21 mouse cellular contexts compared by ENCODE assay signal in the genomic region with DNA sequence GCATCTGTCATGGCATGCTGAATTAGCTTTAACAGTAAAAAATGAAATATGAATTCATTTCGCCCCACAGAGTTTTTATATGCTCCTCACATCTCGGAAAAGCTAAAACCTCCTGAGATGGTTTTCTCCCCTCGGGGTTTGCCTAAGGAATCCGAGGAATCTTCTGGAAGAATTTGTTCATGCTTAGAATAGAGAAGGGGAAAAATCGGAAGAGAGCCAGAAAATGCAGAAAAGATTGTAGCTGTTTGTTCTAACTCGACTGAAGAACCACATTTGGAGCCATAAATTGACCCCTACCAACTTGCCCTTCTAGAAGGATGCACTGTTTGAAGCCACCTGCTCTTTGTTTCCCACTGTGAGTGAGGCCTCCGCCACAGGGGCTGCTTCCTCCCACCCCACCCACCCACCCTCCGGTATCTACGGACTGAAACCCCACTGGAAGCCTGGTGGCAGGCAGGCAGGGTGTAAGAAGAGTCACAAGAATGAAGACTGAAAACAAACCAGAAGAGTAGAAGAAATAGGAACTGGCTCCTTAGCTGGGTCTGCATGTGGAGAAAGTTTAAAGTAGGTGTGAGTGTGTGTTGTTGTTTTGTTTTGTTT. TPM values are rescaled to one million over a fixed set of nuclear protein-coding genes. Genes with fewer than 3 reads are reported as not detected.
DNase-seq lines count a peak whose midpoint lies in the region; ATAC-seq and TF ChIP-seq lines count a peak whose summit lies in the region.
"Had no signal": no experiment of that assay in that cellular context is flagged by ENCODE, and none has a peak within 500 bp of the region (broad histone marks: within the 10 kb centered on the region; RNA-seq: fewer than 3 reads in every experiment).

No protein-coding gene starts in this region.

- H3K4me2 ChIP-seq in heart, embryonic 16.5 days (ENCODE audit: low read depth, low read length): peak overlapping the region; percentile 12; the same call in 1 of the 2 replicates
- no peak overlapping the region for H3K4me2 ChIP-seq in midbrain, postnatal 0 days (ENCODE audit: low read depth, low read length, poor library complexity, severe bottlenecking)
- no peak overlapping the region for H3K4me2 ChIP-seq in midbrain, embryonic 11.5 days
- H3K4me2 ChIP-seq: embryonic facial prominence, embryonic 13.5 days; heart, embryonic 15.5 days; midbrain, embryonic 15.5 days; neural tube, embryonic 15.5 days had no signal

- ATAC-seq in heart, embryonic 16.5 days (replicated peaks; ENCODE audit: extremely low read depth, insufficient read depth, low FRiP score): no peak
- 0 out of 2 replicates have a peak, but pooled peaks have one; percentile 16 for ATAC-seq in midbrain, postnatal 0 days (ENCODE audit: low FRiP score)
- ATAC-seq in midbrain, embryonic 11.5 days (ENCODE audit: low FRiP score): no peak
- ATAC-seq: liver, postnatal 0 days; midbrain, embryonic 15.5 days had no signal

- no peak overlapping the region; the same call in 1 of the 2 replicates for H3K27ac ChIP-seq in heart, embryonic 16.5 days (ENCODE audit: low read length)
- no peak overlapping the region for H3K27ac ChIP-seq in midbrain, postnatal 0 days (ENCODE audit: low read depth, low read length)
- no peak overlapping the region for H3K27ac ChIP-seq in midbrain, embryonic 11.5 days (ENCODE audit: low read depth, low read length)
- H3K27ac ChIP-seq: embryonic facial prominence, embryonic 13.5 days; heart, embryonic 15.5 days; hindbrain, embryonic 10.5 days; midbrain, embryonic 15.5 days; neural tube, embryonic 15.5 days had no signal

- TF ChIP-seq CTCF in midbrain, postnatal 0 days (IDR thresholded peaks at IDR 0.05): no peak

- no peak overlapping the region for H3K4me3 ChIP-seq in heart, embryonic 16.5 days (ENCODE audit: low read length)
- no peak overlapping the region for H3K4me3 ChIP-seq in midbrain, postnatal 0 days (ENCODE audit: low read depth, low read length)
- no peak overlapping the region for H3K4me3 ChIP-seq in midbrain, embryonic 11.5 days (ENCODE audit: low read depth, low read length)
- H3K4me3 ChIP-seq: embryonic facial prominence, embryonic 13.5 days; heart, embryonic 15.5 days; hindbrain, embryonic 10.5 days; megakaryocyte, embryonic 14.5 days; midbrain, embryonic 15.5 days; neural tube, embryonic 15.5 days had no signal

- no peak for DNase-seq in heart, postnatal 36 days
- no peak for DNase-seq in midbrain, postnatal 0 days (ENCODE audit: low spot score)
- DNase-seq in midbrain, embryonic 11.5 days (ENCODE audit: low spot score, missing footprints): no peak
- DNase-seq in thymus, postnatal 10 days (ENCODE audit: low spot score in 2 of 2): peak; percentile 20 to 43
- DNase-seq in cerebellum, postnatal 14 days: no peak
- DNase-seq in layer of hippocampus, adult 9-11 months: no peak
- DNase-seq: adrenal gland, adult 2 months; B cell, adult 2 months; cerebellum, adult 9-11 months; heart, adult 18-20 months; layer of hippocampus, postnatal 36 days; liver, postnatal 0 days had no signal

- no peaks in the 10 kb centered on the region for H3K4me1 ChIP-seq in heart, embryonic 16.5 days (ENCODE audit: control insufficient read depth, insufficient read depth, low read length)
- no peaks in the 10 kb centered on the region for H3K4me1 ChIP-seq in midbrain, postnatal 0 days (ENCODE audit: insufficient read depth, low read length)
- H3K4me1 ChIP-seq in midbrain, embryonic 11.5 days (ENCODE audit: control insufficient read depth, insufficient read depth, low read length): no peaks in the 10 kb centered on the region
- H3K4me1 ChIP-seq: heart, embryonic 15.5 days; neural tube, embryonic 15.5 days had no signal

- intact Hi-C loops in heart, postnatal 36 days (cut with DNase I): no loop called here

- no peaks in the 10 kb centered on the region for H3K9me3 ChIP-seq in heart, embryonic 16.5 days (replicated peaks; ENCODE audit: control insufficient read depth, low read length)
- no peaks in the 10 kb centered on the region for H3K9me3 ChIP-seq in midbrain, postnatal 0 days (ENCODE audit: low read length)
- H3K9me3 ChIP-seq in midbrain, embryonic 11.5 days (ENCODE audit: control insufficient read depth, low read length): no peaks in the 10 kb centered on the region
- H3K9me3 ChIP-seq: embryonic facial prominence, embryonic 13.5 days; heart, embryonic 15.5 days; hindbrain, embryonic 10.5 days; megakaryocyte, embryonic 14.5 days; midbrain, embryonic 15.5 days; neural tube, embryonic 15.5 days had no signal

- no peaks in the 10 kb centered on the region for H3K27me3 ChIP-seq in heart, embryonic 16.5 days (ENCODE audit: control insufficient read depth, insufficient read depth, low read length)
- no peaks in the 10 kb centered on the region for H3K27me3 ChIP-seq in midbrain, postnatal 0 days (ENCODE audit: insufficient read depth, low read length)
- H3K27me3 ChIP-seq in midbrain, embryonic 11.5 days (ENCODE audit: control insufficient read depth, insufficient read depth, low read length): no peaks in the 10 kb centered on the region
- H3K27me3 ChIP-seq: embryonic facial prominence, embryonic 13.5 days; heart, embryonic 15.5 days; midbrain, embryonic 15.5 days; neural tube, embryonic 15.5 days had no signal

- H3K36me3 ChIP-seq in heart, embryonic 16.5 days (ENCODE audit: control insufficient read depth, insufficient read depth): no peaks in the 10 kb centered on the region
- no peaks in the 10 kb centered on the region for H3K36me3 ChIP-seq in midbrain, postnatal 0 days (ENCODE audit: insufficient read depth, low read length)
- H3K36me3 ChIP-seq in midbrain, embryonic 11.5 days (ENCODE audit: control insufficient read depth, insufficient read depth, low read length): no peaks in the 10 kb centered on the region
- H3K36me3 ChIP-seq: embryonic facial prominence, embryonic 13.5 days; heart, embryonic 15.5 days; hindbrain, embryonic 10.5 days; midbrain, embryonic 15.5 days; neural tube, embryonic 15.5 days had no signal

- 27% methylated on average over 9 of the region's 9 CpGs for WGBS in heart, embryonic 16.5 days
- WGBS in midbrain, postnatal 0 days: 50% methylated on average over 9 of the region's 9 CpGs
- 67% methylated on average over 9 of the region's 9 CpGs for WGBS in midbrain, embryonic 11.5 days

- no peak overlapping the region for H3K9ac ChIP-seq in heart, embryonic 16.5 days (ENCODE audit: low read length)
- H3K9ac ChIP-seq in midbrain, postnatal 0 days (replicated peaks; ENCODE audit: low read length, poor library complexity, severe bottlenecking): no peak overlapping the region
- no peak overlapping the region for H3K9ac ChIP-seq in midbrain, embryonic 11.5 days (ENCODE audit: low read length)
- H3K9ac ChIP-seq: embryonic facial prominence, embryonic 13.5 days; heart, embryonic 15.5 days; liver, postnatal 0 days; midbrain, embryonic 15.5 days; neural tube, embryonic 15.5 days had no signal

RNA-seq across cellular contexts. Expression of a gene that starts 41.9 kb away (rescaled TPM):
- polyA plus RNA-seq in heart, embryonic 16.5 days (2015; fragmentation: Nextera tagmentation; extraction: Ambion mirVana): 0.62 TPM in 1 of 2 replicates, not detected in the other
- total RNA-seq in heart, postnatal 36 days (2021): not detected
- 0.66 and 1.1 TPM in 2 replicates for total RNA-seq in midbrain, postnatal 0 days (2014; rRNA removed)
- 1.7 and 2.1 TPM in 2 replicates for polyA plus RNA-seq in midbrain, postnatal 0 days (2015; fragmentation: Nextera tagmentation; extraction: Ambion mirVana)
- polyA plus RNA-seq in midbrain, embryonic 11.5 days (2014; fragmentation: Nextera tagmentation; extraction: Ambion mirVana): 0.52 and 0.70 TPM in 2 replicates
- total RNA-seq: adrenal gland, adult 2 months; heart, adult 18-20 months; liver, adult 2 months had no signal
- polyA plus RNA-seq: adrenal gland, adult 2 months; large intestine, adult 2 months; liver, adult 2 months had no signal

Comparison
In these comparisons a context has a peak if more than half of its experiments do, and no peak if none do; other contexts are left out.
1. DNase-seq: peak in thymus, postnatal 10 days (2 of 2); none in heart, postnatal 36 days (0 of 2), midbrain, postnatal 0 days (single experiment), midbrain, embryonic 11.5 days (single experiment), cerebellum, postnatal 14 days (0 of 2) and layer of hippocampus, adult 9-11 months (single experiment).